Mouse (Mus musculus): ENCODE data around the gene Mrps36.

- no peak for TF ChIP-seq GATA1 (IDR thresholded peaks at IDR 0.05; ENCODE audit: borderline replicate concordance, low read length)
- no peak for TF ChIP-seq FLI1 (IDR thresholded peaks at IDR 0.05; ENCODE audit: low read length)
Observed at GRCm38 (mm10) chr13:100732756-100733155, 11.7 kb downstream of the Mrps36 start.
